Mouse (Mus musculus) olfactory bulb, adult 2 months (tissue): ENCODE measurements around the gene Lrrc28. TPM values are rescaled to one million over a fixed set of nuclear protein-coding genes. Genes with fewer than 3 reads are reported as not detected.
A peak's percentile ranks its signal among the peaks of the same experiment; 100 is the strongest.

Source experiments
- H3K27ac ChIP-seq: fragments of 200-500 bp; 2 replicates; pipeline ENCODE4 v1.5.1; 2012; ENCODE audit warnings: low read depth, low read length; ENCODE audit not compliant: insufficient read depth
- H3K4me1 ChIP-seq: fragments of 200-500 bp; 2 replicates; pipeline ENCODE4 v1.6.1; 2012; ENCODE audit warnings: low read length; ENCODE audit not compliant: control insufficient read depth, insufficient read depth
- H3K4me3 ChIP-seq: fragments of 200-500 bp; 2 replicates; pipeline ENCODE4 v1.5.1; 2012; ENCODE audit warnings: mild to moderate bottlenecking, low read depth, low read length, moderate library complexity; ENCODE audit not compliant: insufficient read depth
- CTCF ChIP-seq: fragments of 200-500 bp; IDR thresholded peaks from 2 replicates; pipeline ENCODE4 v1.5.1; 2012; ENCODE audit warnings: low read depth, mild to moderate bottlenecking, low read length, moderate library complexity; ENCODE audit not compliant: insufficient read depth
- POLR2A ChIP-seq: fragments of 200-500 bp; IDR thresholded peaks from 2 replicates; pipeline ENCODE4 v1.6.1; 2012; ENCODE audit warnings: mild to moderate bottlenecking, low read depth, low read length, moderate library complexity; ENCODE audit not compliant: insufficient read depth
- WGBS: fragments of 180-500 bp; shearing (Covaris S2); methylation state at CpG from one replicate; pipeline ENCODE4 v1.1.7; 2018; 5-methylcytosine and 5-hydroxymethylcytosine counted together
- polyA plus RNA-seq: library from polyadenylated mRNA; stranded (reverse); fragments of >200 nt; gene quantifications from 2 replicates; pipeline ENCODE4 v1.2.4, GENCODE M21; 2012; ENCODE audit warnings: low replicate concordance; ENCODE audit not compliant: missing spikeins, insufficient read depth, insufficient read length

Gene Lrrc28
- polyA plus RNA-seq, 1 experiment, result not detected

DNA sequence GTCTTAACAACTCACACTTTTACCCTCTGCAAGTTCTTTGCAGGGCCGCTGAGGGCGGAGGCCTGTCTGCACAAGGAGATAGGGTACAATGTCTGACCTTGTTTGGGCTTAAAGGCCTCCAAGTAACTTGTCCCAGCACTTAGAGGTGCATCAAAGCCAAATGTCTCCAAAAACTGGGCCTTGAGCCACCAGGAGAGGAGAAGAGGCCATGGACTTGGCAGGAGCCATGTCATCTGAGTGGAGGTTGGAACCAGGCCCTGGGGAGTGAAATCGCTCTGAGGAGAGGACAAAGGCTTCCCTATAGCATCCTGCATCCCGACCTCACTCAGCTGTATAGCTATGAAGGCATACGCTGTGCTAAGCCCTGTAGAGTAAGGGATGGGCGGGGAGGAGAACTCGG lies 145.6 kb downstream of the Lrrc28 start:
- 82% methylated on average over 7 of the region's 7 CpGs for WGBS
- TF ChIP-seq POLR2A (no peak), CTCF (no peak)
- H3K4me1 ChIP-seq, result peaks cover 16% of the 10 kb centered on the region
- H3K4me3 ChIP-seq, result no peak overlapping the region
- no peak overlapping the region for H3K27ac ChIP-seq

DNA sequence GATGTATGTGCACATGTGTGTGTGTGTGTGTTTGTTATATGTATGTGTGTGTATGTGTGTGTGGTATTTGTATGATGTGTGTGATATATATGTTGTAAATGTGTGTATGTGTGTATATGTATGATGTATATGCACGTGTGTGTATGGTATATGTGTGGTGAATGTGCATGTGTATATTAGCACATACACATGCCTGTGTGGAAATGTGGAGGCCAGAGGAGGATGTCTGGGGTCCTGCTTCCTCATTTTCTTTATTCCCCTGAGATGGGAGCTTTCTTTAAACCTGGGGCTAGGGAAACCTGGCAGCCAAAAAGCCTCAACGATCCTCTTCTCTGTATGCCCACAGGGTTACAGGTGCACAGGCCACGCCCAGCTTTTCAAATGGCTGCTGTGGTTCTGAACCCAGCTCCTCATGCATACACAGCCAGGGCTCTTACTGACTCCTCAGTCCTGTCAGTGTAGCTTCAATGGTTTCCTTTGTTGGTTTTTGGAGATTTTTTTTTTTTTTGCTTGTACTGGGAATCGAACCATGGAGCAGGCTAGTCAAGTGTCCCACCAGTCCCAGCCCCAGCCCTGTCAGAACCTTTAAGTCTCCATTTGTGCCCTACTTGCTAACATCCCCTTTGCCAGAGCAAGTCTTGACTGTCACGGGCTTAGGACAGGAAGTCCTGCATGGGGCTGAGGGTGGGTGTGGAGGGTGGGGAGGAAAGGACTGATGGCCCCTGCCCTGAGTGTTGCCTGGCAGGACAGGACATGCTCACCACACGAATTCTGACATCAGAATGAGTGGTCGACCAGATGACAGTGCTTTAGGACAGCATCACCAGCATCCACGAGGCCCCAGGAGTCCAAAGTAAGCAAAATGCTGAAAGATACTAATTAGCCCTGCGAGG lies 151.0 kb downstream of the Lrrc28 start:
- 67% methylated on average over 9 of the region's 9 CpGs for WGBS
- no peak overlapping the region for H3K4me3 ChIP-seq
- no peak for TF ChIP-seq CTCF
- TF ChIP-seq POLR2A, result no peak
- peaks cover 8% of the 10 kb centered on the region for H3K4me1 ChIP-seq
- no peak overlapping the region for H3K27ac ChIP-seq

DNA sequence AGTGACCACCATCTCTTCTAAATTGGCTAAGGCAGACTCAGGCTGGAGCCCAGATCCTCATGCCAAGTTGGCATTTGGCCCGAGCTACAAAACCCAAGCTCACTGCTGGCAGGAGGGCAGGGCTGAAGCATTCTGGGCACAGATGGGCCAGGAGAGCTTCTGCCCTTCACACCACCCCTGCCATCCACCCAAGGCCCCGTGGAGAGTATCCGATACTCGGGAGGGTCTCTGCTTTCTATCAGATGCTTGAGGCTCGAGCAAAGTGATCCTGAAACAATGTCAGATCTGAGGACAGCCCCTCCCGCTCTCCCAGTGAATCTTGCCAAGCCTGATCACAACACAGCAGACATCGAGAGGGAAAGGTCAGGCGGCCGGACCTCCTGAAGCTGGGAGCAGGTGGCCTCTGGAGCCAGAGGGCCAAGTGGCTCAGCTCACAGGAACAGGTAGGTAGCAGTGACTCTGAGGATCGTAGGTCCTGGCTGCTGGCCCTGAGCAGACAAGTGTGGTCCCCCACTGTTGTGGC lies 157.1 kb downstream of the Lrrc28 start:
- Histone ChIP-seq H3K27ac (no peak overlapping the region), H3K4me3 (no peak overlapping the region), H3K4me1 (peaks cover 34% of the 10 kb centered on the region)
- 60% methylated on average over 10 of the region's 10 CpGs for WGBS
- TF ChIP-seq POLR2A, result no peak
- no peak for TF ChIP-seq CTCF

GRCm38 (mm10) chr7:67486925-67487760 lies 157.9 kb downstream of the Lrrc28 start:
- 73% methylated on average over 15 of the region's 15 CpGs for WGBS
- H3K27ac ChIP-seq, result no peak overlapping the region
- no peak overlapping the region for H3K4me3 ChIP-seq
- H3K4me1 ChIP-seq, result peaks cover 37% of the 10 kb centered on the region
- TF ChIP-seq CTCF, result no peak
- no peak for TF ChIP-seq POLR2A

DNA sequence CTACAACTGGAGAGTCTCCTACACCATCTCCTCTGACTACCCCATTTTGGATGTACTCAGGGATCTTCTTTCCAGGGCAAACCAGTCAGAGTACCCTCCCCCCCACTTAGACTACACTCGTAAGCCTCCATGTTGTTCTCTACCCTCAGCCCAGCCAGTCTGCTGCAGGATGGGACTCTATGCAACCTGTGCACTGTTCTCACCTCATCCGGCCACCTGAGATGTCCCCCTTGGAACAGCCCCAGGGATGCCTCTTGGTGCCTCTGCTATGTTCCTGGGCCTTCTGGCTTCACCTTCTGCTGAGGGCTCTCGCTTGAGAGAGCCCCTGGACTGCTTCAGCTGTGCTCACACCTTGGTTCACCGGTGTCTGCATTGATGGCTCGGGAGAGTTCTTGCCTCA lies 158.7 kb downstream of the Lrrc28 start:
- Histone ChIP-seq H3K4me1 (peaks cover 37% of the 10 kb centered on the region), H3K27ac (no peak overlapping the region), H3K4me3 (no peak overlapping the region)
- 84% methylated on average over 5 of the region's 5 CpGs for WGBS
- TF ChIP-seq CTCF, result no peak
- TF ChIP-seq POLR2A, result no peak

GRCm38 (mm10) chr7:67483698-67484097 lies 161.4 kb downstream of the Lrrc28 start:
- 96% methylated on average over 4 of the region's 4 CpGs for WGBS
- peaks cover 58% of the 10 kb centered on the region for H3K4me1 ChIP-seq

DNA sequence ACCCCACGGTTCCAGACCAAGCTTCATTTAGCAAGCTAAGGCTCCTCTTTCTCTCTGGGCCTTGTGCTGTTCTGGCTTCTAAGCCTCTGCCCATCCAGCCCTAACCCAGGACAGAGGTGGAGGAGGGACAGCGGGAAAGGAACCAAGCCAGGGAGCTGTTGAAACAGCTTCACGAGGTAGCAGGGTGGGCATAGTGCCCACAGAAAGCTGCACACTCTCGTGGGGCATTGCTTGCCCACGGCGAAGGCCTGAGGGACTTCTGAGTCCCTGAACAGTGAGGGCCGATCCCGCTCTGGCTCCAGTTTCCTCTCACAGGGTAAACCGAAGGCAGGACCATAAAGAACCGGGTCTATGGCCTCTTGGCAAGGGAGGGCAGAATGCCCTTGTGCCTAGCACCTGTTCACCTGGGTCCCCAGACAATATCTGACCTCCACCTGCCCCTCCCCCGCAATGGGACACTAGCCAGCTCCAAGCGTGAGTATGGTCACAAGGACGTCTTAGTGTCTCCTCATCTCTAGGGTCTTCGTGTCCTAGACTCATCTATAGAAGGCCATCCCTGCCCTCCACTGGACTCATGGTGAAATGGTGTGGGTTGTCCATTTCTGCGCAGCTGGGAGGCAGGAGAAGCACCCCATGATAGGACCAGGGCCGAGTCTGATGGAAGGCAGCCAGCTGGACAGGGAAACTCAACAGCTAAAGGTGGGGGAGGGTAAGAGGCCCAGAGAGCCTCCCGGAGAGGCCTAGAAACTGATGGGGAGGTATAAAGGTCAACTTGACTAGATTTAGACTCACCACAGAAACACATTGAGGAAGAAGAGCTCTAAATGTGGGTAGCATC lies 165.3 kb downstream of the Lrrc28 start:
- no peak overlapping the region for H3K27ac ChIP-seq
- TF ChIP-seq POLR2A, result no peak
- no peak for TF ChIP-seq CTCF
- 81% methylated on average over 17 of the region's 17 CpGs for WGBS
- H3K4me1 ChIP-seq, result peaks cover 50% of the 10 kb centered on the region
- no peak overlapping the region for H3K4me3 ChIP-seq

More at GRCm38 (mm10) chr7:67483698-67484097, 161.4 kb downstream of the Lrrc28 start:
- Histone ChIP-seq H3K4me3 (no peak overlapping the region), H3K27ac (no peak overlapping the region)
- TF ChIP-seq CTCF, result no peak
- TF ChIP-seq POLR2A, result no peak

DNA sequence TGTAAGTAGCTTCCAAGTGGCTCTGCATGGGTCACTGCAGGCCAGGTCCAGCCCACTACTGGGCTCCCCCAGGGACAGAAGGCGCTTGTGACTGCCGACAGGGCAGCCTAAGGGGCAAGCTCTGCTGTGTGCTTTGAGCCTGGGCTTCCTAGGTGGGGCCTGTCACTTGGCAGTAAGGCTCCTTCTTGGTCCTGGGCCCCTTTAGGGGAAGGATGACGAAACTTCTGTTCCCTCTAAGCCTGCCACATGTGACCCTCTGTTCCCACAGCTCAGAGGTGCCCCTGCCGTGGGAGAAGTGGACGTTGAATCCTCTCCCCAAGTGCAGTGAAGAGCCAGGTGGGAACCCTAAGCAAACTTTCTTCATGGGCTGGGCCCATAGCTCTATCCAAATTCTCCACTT lies 165.9 kb downstream of the Lrrc28 start:
- Histone ChIP-seq H3K4me1 (peaks cover 47% of the 10 kb centered on the region), H3K27ac (peak overlapping the region; percentile 89; the same call in 1 of the 2 replicates)
- WGBS, result 83% methylated on average over 5 of the region's 5 CpGs

More for the DNA sequence above, 165.9 kb downstream of the Lrrc28 start:
- H3K4me3 ChIP-seq, result no peak overlapping the region
- TF ChIP-seq CTCF, result no peak
- TF ChIP-seq POLR2A, result no peak
